Mouse (Mus musculus) kidney, postnatal 25 days (tissue): ENCODE data around the gene Shf.
A peak's percentile ranks its signal among the peaks of the same experiment; 100 is the strongest.

Source experiments
- DNase-seq, 2 experiments: peaks; one replicate each; pipeline ENCODE4 v3.0.0; 2021; ENCODE audit warnings: mixed read lengths in 2 of 2

Gene Shf

DNA sequence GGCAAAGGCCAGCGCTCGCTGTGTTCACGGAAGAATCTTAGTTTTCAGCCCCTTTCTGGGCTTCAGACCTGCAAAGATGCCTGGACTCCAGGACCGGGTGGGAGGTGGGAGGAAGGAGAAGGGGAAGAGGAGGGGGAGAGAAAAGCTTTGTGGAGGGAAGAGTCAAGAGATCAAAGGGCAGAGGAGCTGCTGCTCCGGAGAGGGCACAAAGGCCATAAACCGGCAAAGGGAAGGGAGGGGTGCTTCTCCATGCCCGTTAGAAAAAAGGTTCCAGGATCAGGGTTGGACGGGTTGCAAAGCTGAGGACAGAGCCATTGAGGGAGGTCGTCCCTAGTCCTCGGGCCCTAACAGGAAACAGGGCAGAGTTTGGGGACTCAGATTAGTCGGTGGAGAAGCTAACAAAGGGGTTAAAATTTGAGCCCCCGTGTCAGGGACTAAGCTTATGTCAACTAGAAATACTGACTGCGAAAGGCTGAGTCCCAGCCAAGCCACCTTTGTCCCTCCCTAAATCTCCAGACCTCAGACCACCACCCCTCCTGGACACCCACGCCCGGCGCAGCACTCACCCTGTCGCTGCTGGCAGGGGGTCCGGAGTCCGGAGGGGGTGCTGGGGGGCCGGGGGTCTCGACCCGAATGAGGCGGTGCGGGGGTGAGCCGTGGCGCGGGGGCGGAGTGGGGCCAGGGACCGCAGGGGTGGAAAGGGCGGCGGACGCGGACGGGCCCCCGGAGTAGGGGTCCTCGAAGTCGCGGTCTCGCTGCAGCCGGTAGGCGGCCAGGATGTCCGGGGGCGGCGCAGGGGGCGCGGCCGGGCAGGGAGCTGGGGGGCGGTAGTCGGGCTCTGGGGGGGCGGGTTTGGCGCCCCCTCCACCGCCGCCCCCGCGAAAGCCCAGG is 636 bp downstream of the Shf start:
- peak; percentile 23 to 59 for DNase-seq

- DNase-seq = no peak
Measured at GRCm38 (mm10) chr2:122367701-122368080, 1.3 kb downstream of the Shf start.

DNA sequence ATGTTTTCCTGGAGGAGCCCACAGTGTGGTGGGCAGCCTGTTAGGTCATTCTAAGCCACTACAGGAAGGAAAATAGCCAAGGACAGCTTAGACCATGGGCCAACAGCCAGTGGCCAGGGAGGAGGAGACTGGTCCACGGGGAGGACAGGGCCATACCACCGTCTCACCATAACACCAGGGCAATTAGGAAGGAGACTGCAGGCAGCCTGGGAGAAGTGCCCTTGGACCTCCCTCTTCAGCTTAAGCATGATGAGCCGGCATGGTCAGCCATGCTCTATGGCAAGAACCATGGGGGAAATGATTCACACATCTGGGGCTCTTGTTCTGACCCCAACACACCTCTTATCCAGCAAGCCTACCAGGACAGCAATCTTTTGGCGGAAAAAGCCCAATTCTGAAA is 1.8 kb downstream of the Shf start:
- no peak for DNase-seq

GRCm38 (mm10) chr2:122366706-122367105 is 2.3 kb downstream of the Shf start:
- DNase-seq = no peak

- peak in 1 of 2 experiments; percentile 35 for DNase-seq
Measured at GRCm38 (mm10) chr2:122366039-122366438, 2.9 kb downstream of the Shf start.

DNA sequence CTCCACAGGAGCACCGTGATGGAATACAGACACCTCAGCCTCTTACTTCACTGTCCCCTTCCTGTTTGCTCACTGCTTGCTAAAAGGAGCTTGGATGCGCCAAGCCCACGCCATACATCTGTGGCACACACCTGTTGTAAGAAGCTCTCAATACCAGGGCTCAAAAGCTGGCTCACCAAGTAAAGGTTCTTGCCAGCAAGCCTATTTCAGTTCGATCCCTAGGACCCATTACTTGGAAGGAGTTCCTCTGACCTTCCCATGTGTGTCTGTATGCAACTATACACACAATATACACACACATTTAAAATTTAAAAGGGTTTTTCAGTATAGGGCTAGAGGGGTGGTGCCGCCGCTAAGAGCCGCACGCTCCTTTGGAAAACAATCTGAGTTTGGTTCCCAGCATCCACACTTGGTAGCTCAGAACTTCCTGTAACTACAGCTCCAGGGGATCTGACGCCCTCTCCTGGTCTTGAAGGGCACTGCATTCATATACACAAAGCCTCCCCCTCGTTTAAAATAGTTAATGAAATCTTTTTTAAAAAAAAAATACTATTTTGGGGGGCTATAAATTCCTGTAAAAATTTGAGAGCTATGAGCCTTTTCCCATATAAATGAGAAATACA is 3.6 kb downstream of the Shf start:
- DNase-seq = peak in 1 of 2 experiments; percentile 30

GRCm38 (mm10) chr2:122364352-122364944 is 4.5 kb downstream of the Shf start:
- no peak for DNase-seq

DNA sequence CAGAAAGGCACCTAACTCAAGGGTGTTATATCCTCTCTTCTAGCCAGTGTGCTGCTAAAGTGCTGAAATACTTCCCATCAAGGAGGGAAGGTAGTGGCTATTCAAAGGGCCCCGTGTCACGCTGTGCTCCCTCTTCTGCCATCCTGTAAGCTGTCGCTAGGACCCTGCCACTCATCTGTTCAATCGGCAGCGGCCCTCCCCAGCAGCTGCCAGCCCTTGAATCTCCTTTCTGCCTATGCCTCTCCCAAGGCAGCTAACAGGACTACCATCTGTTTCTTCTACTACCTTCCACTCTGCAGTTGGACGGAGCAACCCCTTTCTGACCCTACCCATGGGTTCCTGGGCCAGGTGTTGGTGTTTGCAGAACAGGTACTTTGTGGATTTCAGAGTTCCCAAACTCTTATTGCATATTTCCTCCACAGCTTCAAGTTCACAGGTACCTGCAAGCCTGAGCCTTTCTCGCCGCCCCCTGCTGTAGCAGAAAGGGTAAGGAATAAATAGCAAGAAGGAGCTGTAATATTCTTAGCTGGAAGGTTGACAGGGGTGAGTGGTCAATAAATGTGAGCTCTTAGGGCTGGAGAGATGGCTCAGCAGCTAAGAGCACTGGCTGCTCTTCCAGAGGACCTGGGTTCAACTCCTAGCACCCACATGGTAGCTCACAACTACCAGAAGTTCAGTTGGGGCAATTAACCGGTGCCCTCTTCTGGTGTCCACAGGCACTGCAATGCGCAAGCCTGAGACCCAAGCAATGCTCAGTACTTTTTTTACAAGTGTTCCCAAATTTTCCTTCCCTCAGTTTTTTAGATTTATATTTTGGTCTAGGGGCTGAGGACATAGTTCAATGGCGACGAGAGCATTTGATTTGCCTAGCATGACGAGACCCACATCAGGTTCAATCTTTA is 6.1 kb downstream of the Shf start:
- no peak for DNase-seq

DNA sequence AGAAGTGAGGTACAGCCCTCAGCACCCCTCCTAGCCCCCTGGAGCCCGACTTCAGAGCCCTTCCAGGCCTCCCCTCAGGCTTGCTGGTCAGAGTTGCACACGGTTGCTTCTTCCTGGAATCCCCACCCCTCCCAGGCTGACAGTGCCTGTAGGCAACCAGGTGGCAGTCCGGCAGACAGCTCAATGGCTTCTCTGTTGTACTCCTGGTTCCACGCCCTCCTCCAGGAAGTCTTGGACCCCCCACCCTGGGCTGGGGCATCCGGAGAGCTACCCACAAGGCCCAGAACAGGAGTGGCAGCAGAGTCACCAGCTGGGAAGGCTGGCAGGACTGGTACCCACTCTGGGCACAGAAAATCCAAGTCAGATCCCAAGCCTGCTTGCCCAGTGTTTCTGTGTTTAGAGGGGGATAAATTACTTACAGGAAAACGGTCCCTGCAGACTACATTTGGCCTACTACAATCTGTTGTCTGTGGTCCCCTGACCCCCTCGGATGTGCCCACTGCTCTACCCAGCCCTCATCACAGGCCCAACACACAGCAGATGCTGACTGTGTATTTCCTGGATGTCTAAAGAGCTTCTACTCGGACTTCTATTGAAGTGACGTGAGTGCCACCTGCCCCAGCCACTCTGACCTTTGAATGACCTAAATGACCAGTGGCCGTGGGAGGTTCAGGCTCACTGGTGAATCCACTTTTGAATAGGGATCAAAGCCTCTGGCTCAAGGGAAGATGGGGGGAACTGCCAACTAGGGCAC is 6.9 kb downstream of the Shf start:
- DNase-seq = no peak

GRCm38 (mm10) chr2:122361181-122361580 is 7.8 kb downstream of the Shf start:
- DNase-seq = no peak

DNA sequence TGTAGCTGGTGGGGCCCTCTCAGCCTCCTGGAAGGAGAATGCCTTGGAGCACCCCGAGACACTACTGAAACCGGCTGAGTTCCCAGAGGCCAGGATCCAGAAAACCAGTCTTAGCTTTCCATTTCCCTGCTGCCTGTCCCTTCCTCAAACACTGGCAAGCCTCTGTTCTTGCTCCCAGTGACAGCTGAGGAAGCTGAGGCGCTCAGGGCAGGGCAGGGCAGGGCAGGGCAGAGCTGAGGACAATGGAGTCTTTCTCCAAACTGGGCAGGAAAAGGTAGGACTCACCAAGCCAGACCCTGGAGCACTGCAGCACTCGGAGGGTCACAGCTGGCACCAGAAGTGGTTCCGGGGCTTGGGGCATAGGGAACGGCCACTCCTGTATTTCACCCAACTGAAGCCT is 8.7 kb downstream of the Shf start:
- no peak for DNase-seq

DNA sequence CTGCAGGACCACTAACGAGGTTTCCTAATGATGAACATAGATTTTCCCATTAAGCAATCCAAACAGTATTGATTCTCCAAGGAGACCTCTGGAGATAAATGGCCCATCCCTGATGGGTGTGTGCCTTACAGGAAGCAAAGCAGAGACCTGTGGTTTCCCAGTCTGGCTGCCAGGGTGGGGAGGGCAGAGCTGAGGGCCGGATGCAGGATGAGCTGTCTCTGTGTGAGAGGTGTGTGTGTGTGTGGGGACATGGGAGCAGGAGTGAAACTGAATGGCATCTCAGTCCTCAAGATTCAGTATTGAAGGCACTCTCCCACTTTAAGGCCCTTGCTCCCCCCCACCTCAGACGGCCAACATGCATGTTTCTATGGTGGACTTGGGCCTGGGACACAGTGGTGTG is 12.8 kb downstream of the Shf start:
- peak in 1 of 2 experiments; percentile 20 for DNase-seq

DNA sequence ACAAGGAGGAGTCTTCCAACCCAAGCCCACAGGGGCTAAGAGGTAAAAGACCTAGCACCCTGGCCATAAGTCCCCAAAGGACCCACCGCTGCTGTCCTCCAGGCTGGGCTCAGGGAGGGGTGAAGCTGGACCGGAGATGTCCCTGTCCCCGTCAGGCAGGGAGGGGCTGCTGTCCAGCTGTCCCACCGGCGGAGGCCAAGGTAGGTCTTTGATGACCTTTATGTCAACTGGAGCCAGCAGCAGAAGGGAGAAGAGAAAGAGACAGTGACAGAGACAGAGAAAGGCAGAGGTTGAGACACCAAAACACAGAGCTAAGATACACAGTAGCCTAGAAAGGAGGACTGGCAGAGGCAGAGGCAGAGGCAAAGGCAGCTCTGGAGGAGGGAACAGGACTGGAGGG is 13.6 kb downstream of the Shf start:
- no peak for DNase-seq

- DNase-seq = peak; percentile 65 to 83
Measured at GRCm38 (mm10) chr2:122354191-122354929, 14.6 kb downstream of the Shf start.

DNA sequence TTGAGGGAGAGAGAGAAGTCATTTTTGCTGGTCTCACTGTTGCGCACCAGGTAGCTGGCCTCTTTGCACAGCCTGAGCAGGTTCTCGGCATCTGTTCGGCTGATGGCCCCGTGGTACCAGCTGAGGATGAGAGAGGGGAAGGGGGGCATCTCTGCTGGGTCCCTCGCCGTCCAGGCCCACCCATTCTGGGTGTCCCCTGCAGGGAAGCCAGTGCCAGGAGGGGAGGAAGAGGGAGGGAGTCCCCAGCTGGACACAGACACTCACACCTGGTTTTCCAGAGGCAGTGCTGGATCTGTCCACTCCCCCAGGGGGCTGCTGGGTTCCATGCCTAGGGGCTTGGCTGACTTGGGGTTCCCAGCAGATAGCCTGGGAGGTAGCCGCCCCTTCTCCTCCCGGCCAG is 15.2 kb downstream of the Shf start:
- DNase-seq = no peak

DNA sequence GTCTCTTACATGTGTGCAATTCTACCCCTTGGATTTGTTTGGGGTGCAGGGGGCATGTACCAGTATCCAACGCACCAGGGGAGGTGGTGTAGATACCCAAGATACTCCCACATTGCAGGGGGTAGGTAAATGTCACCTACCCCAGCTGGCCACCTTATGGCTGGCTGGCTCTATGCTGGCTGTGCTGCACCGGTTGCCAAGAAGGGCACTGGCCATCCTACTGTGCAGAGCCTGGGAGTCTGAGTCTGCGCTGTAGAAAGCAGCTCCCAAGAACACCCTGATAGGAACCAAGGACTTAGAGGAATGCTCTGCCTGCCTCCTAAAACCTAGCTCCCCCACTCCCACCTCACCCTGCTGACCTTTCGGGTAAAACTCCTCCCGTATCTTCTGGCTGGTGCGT is 16.0 kb downstream of the Shf start:
- DNase-seq = no peak

GRCm38 (mm10) chr2:122351931-122352329 is 17.0 kb downstream of the Shf start:
- peak; percentile 70 to 71 for DNase-seq

GRCm38 (mm10) chr2:122351156-122351930 is 17.6 kb downstream of the Shf start:
- no peak for DNase-seq

- DNase-seq = peak in 1 of 2 experiments; percentile 10
Measured at GRCm38 (mm10) chr2:122349136-122349785, 19.7 kb downstream of the Shf start.
